Mouse (Mus musculus) heart, embryonic 12.5 days (tissue): ENCODE measurements at regions not wholly inside any gene's neighbourhood (a gene's known extent, or its start where the extent isn't known, plus 50 kb on each side); places are given as distances from the start of the nearest gene placed in this dataset.

Experiments
- ATAC-seq: fragments of 200-750 bp; cut with Nextera tagmentation; 2 replicates; pipeline ENCODE4 v1.8.0; 2017; ENCODE audit warnings: moderate TSS enrichment, moderate library complexity; ENCODE audit not compliant: insufficient number of reproducible peaks, low FRiP score
- H3K27ac ChIP-seq: fragments of 300-500 bp; sonication (generic); 2 replicates; pipeline ENCODE4 v1.5.1; 2016; ENCODE audit warnings: mild to moderate bottlenecking, moderate library complexity; ENCODE audit not compliant: poor library complexity, severe bottlenecking
- H3K27me3 ChIP-seq: fragments of 300-500 bp; sonication (generic); replicated peaks from 2 replicates; pipeline ENCODE4 v1.6.1; 2016; ENCODE audit warnings: mild to moderate bottlenecking, moderate library complexity
- H3K36me3 ChIP-seq: fragments of 300-500 bp; sonication (generic); 2 replicates; pipeline ENCODE4 v1.6.1; 2016; ENCODE audit warnings: mild to moderate bottlenecking, moderate library complexity
- H3K4me1 ChIP-seq: fragments of 300-500 bp; sonication (generic); replicated peaks from 2 replicates; pipeline ENCODE4 v1.6.1; 2016; ENCODE audit warnings: mild to moderate bottlenecking
- H3K4me2 ChIP-seq: fragments of 300-500 bp; sonication (generic); 2 replicates; pipeline ENCODE4 v1.6.1; 2016; ENCODE audit warnings: mild to moderate bottlenecking, moderate library complexity
- H3K4me3 ChIP-seq: fragments of 300-500 bp; sonication (generic); 2 replicates; pipeline ENCODE4 v1.5.1; 2016; ENCODE audit warnings: mild to moderate bottlenecking
- H3K9ac ChIP-seq: fragments of 300-500 bp; sonication (generic); 2 replicates; pipeline ENCODE4 v1.6.1; 2016; ENCODE audit warnings: mild to moderate bottlenecking, moderate library complexity
- H3K9me3 ChIP-seq: fragments of 300-500 bp; sonication (generic); replicated peaks from 2 replicates; pipeline ENCODE4 v1.6.1; 2016; ENCODE audit warnings: mild to moderate bottlenecking, moderate library complexity
- WGBS: fragments of 180-500 bp; shearing (Covaris S2); methylation state at CpG from one replicate; pipeline ENCODE4 v1.1.7; 2016; 5-methylcytosine and 5-hydroxymethylcytosine counted together

- H3K27me3 ChIP-seq, result no peaks in the 10 kb centered on the region
- no peaks in the 10 kb centered on the region for H3K4me1 ChIP-seq
- H3K36me3 ChIP-seq, result no peaks in the 10 kb centered on the region
- H3K4me2 ChIP-seq, result no peak overlapping the region
- H3K9me3 ChIP-seq, result no peaks in the 10 kb centered on the region
- no peak overlapping the region for H3K4me3 ChIP-seq
- H3K9ac ChIP-seq, result no peak overlapping the region
- no peak overlapping the region for H3K27ac ChIP-seq
- 83% methylated on average over 8 of the region's 8 CpGs for WGBS
- no peak for ATAC-seq
These were observed 132.7 kb downstream of the Otoa start for GRCm38 (mm10) chr7:121214181-121214580.

DNA sequence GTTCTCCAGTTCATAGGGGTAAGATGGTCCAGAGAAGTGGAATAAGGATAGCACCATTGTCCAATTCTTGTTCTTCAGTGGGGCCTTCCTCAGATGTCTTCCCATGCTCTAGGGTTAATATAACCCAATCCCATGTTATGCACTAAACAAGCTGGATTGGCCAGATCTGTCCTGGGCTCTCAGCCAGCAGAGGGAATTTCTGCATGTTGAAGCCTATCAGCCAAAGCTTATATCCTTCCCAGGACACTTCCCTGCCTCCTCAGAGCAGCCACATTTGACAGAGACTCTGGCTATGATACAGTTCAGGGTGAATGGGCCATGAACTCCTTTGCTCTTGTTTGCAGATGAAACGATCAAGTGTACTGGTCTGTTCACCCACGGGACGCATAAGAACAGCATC lies 133.6 kb downstream of the Otoa start:
- Histone ChIP-seq H3K36me3 (no peaks in the 10 kb centered on the region), H3K4me2 (no peak overlapping the region), H3K27me3 (0 out of 2 replicates have a peak, but pooled peaks cover 4% of the 10 kb centered on the region), H3K4me3 (no peak overlapping the region), H3K9me3 (no peaks in the 10 kb centered on the region), H3K4me1 (no peaks in the 10 kb centered on the region), H3K27ac (no peak overlapping the region), H3K9ac (no peak overlapping the region)
- no peak for ATAC-seq
- 84% methylated on average over 3 of the region's 3 CpGs for WGBS

- Histone ChIP-seq H3K9ac (no peak overlapping the region), H3K27me3 (0 out of 2 replicates have a peak, but pooled peaks cover 6% of the 10 kb centered on the region), H3K4me2 (no peak overlapping the region), H3K9me3 (no peaks in the 10 kb centered on the region), H3K4me3 (no peak overlapping the region), H3K4me1 (no peaks in the 10 kb centered on the region), H3K36me3 (no peaks in the 10 kb centered on the region), H3K27ac (no peak overlapping the region)
- WGBS, result 58% methylated on average over 1 of the region's 1 CpGs
- ATAC-seq, result no peak
These were observed 134.3 kb downstream of the Otoa start for GRCm38 (mm10) chr7:121215735-121216134.

DNA sequence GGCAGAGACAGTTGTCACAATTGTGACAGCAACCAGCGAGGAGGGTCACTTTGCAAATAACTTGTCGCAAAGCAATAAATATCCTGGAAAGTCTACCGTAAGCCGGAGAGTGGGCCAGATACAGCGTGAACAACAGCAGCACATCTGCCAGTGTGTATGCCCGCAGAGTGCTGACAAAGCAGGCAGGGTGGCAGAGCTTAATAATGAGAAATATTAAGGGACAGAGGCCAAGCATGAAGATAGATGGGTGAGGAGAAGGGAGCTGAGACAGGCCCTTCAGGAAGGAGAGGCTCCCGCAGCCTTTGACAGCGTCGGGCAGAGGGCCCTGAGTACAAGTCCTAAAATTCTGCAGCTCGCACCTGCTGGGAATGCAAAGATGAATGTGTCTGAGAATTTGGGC lies 136.6 kb downstream of the Otoa start:
- H3K4me1 ChIP-seq, result no peaks in the 10 kb centered on the region
- no peak overlapping the region for H3K4me2 ChIP-seq
- no peak overlapping the region for H3K27ac ChIP-seq
- no peak for ATAC-seq
- no peaks in the 10 kb centered on the region for H3K36me3 ChIP-seq
- no peak overlapping the region for H3K9ac ChIP-seq
- H3K9me3 ChIP-seq, result no peaks in the 10 kb centered on the region
- H3K27me3 ChIP-seq, result 0 out of 2 replicates have a peak, but pooled peaks cover 6% of the 10 kb centered on the region
- H3K4me3 ChIP-seq, result no peak overlapping the region
- 87% methylated on average over 10 of the region's 10 CpGs for WGBS

GRCm38 (mm10) chr7:121221158-121221557 lies 139.7 kb downstream of the Otoa start:
- 90% methylated on average over 7 of the region's 7 CpGs for WGBS
- H3K36me3 ChIP-seq, result no peaks in the 10 kb centered on the region
- no peak overlapping the region for H3K9ac ChIP-seq
- 0 out of 2 replicates have a peak, but pooled peaks cover 11% of the 10 kb centered on the region for H3K27me3 ChIP-seq
- H3K4me3 ChIP-seq, result no peak overlapping the region
- no peak overlapping the region for H3K4me2 ChIP-seq
- H3K9me3 ChIP-seq, result no peaks in the 10 kb centered on the region
- ATAC-seq, result no peak
- H3K4me1 ChIP-seq, result no peaks in the 10 kb centered on the region
- no peak overlapping the region for H3K27ac ChIP-seq

DNA sequence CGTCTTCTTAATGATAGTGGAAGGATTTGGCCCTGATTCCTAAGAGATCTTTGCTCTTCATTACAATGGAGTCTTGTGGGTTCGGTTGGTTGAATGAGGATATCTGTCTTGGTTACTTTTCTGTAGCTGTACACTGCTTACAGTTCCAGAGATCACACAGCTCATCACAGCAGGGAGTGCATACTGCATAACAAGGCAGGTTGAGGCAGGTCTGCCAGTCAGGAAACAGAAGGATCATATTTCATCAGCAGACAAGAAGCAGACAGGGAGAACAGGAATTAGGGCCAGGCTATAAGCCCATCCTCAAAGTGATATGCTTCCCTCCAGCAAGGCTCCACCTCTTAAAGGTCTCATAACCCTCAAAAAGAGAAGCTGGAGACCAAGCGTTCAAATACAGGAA lies 150.4 kb downstream of the Otoa start:
- 66% methylated on average over 3 of the region's 3 CpGs for WGBS
- no peaks in the 10 kb centered on the region for H3K36me3 ChIP-seq
- no peaks in the 10 kb centered on the region for H3K9me3 ChIP-seq
- no peaks in the 10 kb centered on the region for H3K27me3 ChIP-seq
- H3K4me1 ChIP-seq, result no peaks in the 10 kb centered on the region
- H3K9ac ChIP-seq, result no peak overlapping the region
- no peak overlapping the region for H3K4me2 ChIP-seq
- no peak overlapping the region for H3K27ac ChIP-seq
- ATAC-seq, result no peak
- H3K4me3 ChIP-seq, result no peak overlapping the region

- Histone ChIP-seq H3K4me1 (peaks cover 3% of the 10 kb centered on the region; the same call in 1 of the 2 replicates), H3K4me2 (no peak overlapping the region), H3K9me3 (no peaks in the 10 kb centered on the region), H3K4me3 (no peak overlapping the region), H3K27ac (no peak overlapping the region), H3K27me3 (no peaks in the 10 kb centered on the region), H3K36me3 (no peaks in the 10 kb centered on the region), H3K9ac (no peak overlapping the region)
- 63% methylated on average over 6 of the region's 6 CpGs for WGBS
- ATAC-seq, result no peak
These were observed 153.4 kb downstream of the Otoa start for GRCm38 (mm10) chr7:121234831-121235230.

DNA sequence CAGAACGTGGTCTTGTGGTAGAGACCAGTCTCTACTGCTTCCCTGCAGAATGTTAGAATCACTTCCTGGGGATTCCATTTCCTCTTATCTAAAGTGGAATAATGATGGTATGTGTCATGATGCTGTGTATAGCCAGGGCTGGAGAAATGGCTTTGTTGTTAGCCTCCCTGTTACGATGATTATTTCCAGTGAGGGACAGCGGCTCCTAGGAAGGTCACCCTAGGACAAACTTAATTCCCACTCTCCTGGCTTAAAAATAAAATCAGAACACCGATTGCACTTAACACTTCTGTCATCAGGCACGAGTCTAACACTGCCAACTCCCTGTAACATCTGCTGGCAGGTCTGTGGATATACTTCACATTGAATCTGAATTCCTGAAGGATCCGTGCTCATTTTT lies 151.9 kb upstream of the Hs3st2 start:
- Histone ChIP-seq H3K36me3 (no peaks in the 10 kb centered on the region), H3K4me2 (no peak overlapping the region), H3K27ac (no peak overlapping the region), H3K27me3 (no peaks in the 10 kb centered on the region), H3K4me3 (no peak overlapping the region), H3K9ac (no peak overlapping the region), H3K4me1 (peaks cover 8% of the 10 kb centered on the region; the same call in 1 of the 2 replicates), H3K9me3 (no peaks in the 10 kb centered on the region)
- no peak for ATAC-seq
- 38% methylated on average over 6 of the region's 6 CpGs for WGBS

DNA sequence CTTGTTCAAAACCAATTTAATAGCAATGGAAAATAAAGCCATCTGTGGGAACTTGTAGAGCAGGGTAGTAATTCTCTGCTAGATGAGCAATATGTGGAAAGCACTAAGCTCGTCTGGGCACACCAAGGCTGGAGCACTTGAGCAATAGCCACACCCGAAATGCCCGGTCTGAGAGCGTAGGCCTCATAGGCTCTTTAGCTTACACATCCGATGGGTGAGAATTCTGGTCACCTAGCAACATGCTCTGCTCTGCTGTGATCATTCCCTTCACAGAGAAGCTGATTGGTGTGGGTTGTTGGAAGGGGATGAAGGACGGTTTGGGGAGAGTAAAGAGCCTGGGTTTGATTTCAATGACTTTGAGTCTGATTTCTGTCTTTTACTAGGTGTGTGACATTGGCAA lies 143.8 kb upstream of the Hs3st2 start:
- no peak for ATAC-seq

GRCm38 (mm10) chr7:121257466-121257865 lies 134.2 kb upstream of the Hs3st2 start:
- Histone ChIP-seq H3K4me2 (no peak overlapping the region), H3K4me1 (no peaks in the 10 kb centered on the region), H3K36me3 (no peaks in the 10 kb centered on the region), H3K27ac (no peak overlapping the region), H3K9ac (no peak overlapping the region), H3K4me3 (no peak overlapping the region), H3K27me3 (0 out of 2 replicates have a peak, but pooled peaks cover 4% of the 10 kb centered on the region), H3K9me3 (peaks cover 5% of the 10 kb centered on the region; the same call in 1 of the 2 replicates)
- no peak for ATAC-seq
- WGBS, result 69% methylated on average over 2 of the region's 2 CpGs

More for the DNA sequence above, 143.8 kb upstream of the Hs3st2 start:
- no peak overlapping the region for H3K27ac ChIP-seq
- whole genome bisulfite sequencing, result 71% methylated on average over 6 of the region's 6 CpGs
- H3K4me2 ChIP-seq, result no peak overlapping the region
- no peak overlapping the region for H3K9ac ChIP-seq
- H3K36me3 ChIP-seq, result no peaks in the 10 kb centered on the region
- peaks cover 5% of the 10 kb centered on the region; the same call in 1 of the 2 replicates for H3K9me3 ChIP-seq
- no peaks in the 10 kb centered on the region for H3K27me3 ChIP-seq
- no peaks in the 10 kb centered on the region for H3K4me1 ChIP-seq
- no peak overlapping the region for H3K4me3 ChIP-seq

GRCm38 (mm10) chr7:121258826-121259496 lies 132.7 kb upstream of the Hs3st2 start:
- ATAC-seq, result no peak
- Histone ChIP-seq H3K27ac (no peak overlapping the region), H3K27me3 (0 out of 2 replicates have a peak, but pooled peaks cover 4% of the 10 kb centered on the region), H3K36me3 (no peaks in the 10 kb centered on the region), H3K4me1 (no peaks in the 10 kb centered on the region), H3K4me2 (no peak overlapping the region), H3K9ac (no peak overlapping the region), H3K9me3 (peaks cover 5% of the 10 kb centered on the region; the same call in 1 of the 2 replicates), H3K4me3 (no peak overlapping the region)
- 42% methylated on average over 12 of the region's 12 CpGs for WGBS
